13 mouse cellular contexts compared by ENCODE assay signal in genomic region chr16:96472361-96472760, GRCm38 (mm10). TPM values are rescaled to one million over a fixed set of nuclear protein-coding genes. Genes with fewer than 3 reads are reported as not detected.
DNase-seq lines count a peak whose midpoint lies in the region; ATAC-seq and TF ChIP-seq lines count a peak whose summit lies in the region.
"Had no signal": no experiment of that assay in that cellular context is flagged by ENCODE, and none has a peak within 500 bp of the region (broad histone marks: within the 10 kb centered on the region; RNA-seq: fewer than 3 reads in every experiment).

No protein-coding gene starts in this region.

- no peaks in the 10 kb centered on the region for H3K27me3 ChIP-seq in hindbrain, embryonic 12.5 days
- no peaks in the 10 kb centered on the region for H3K27me3 ChIP-seq in hindbrain, embryonic 10.5 days (ENCODE audit: insufficient read depth, poor library complexity, severe bottlenecking)
- H3K27me3 ChIP-seq in hindbrain, embryonic 16.5 days (replicated peaks; ENCODE audit: control insufficient read depth, insufficient read depth, low read length): no peaks in the 10 kb centered on the region
- H3K27me3 ChIP-seq in midbrain, embryonic 11.5 days (ENCODE audit: control insufficient read depth, insufficient read depth, low read length): no peaks in the 10 kb centered on the region

- no peaks in the 10 kb centered on the region for H3K9me3 ChIP-seq in hindbrain, embryonic 12.5 days (replicated peaks)
- no peaks in the 10 kb centered on the region for H3K9me3 ChIP-seq in hindbrain, embryonic 10.5 days
- H3K9me3 ChIP-seq in hindbrain, embryonic 16.5 days (ENCODE audit: control insufficient read depth, low read length): no peaks in the 10 kb centered on the region
- no peaks in the 10 kb centered on the region for H3K9me3 ChIP-seq in midbrain, embryonic 11.5 days (ENCODE audit: control insufficient read depth, low read length)
- H3K9me3 ChIP-seq: megakaryocyte, embryonic 14.5 days had no signal

- no peak for DNase-seq in hindbrain, embryonic 10.5 days (ENCODE audit: low spot score)
- peak; percentile 36 for DNase-seq in brain, embryonic 14.5 days (ENCODE audit: low read depth)
- no peak for DNase-seq in midbrain, embryonic 11.5 days (ENCODE audit: low spot score, missing footprints)
- DNase-seq in thymus, postnatal 0 days (ENCODE audit: low spot score): no peak
- DNase-seq in ovary, postnatal 10 days (ENCODE audit: low spot score): no peak
- no peak for DNase-seq in layer of hippocampus, adult 8-10 months (ENCODE audit: low spot score in 2 of 2)
- DNase-seq: gastrocnemius, postnatal 10 days; thymus, postnatal 25 days had no signal

- H3K27ac ChIP-seq in hindbrain, embryonic 12.5 days: peak overlapping the region; percentile 55
- no peak overlapping the region for H3K27ac ChIP-seq in hindbrain, embryonic 10.5 days
- H3K27ac ChIP-seq in hindbrain, embryonic 16.5 days (ENCODE audit: low read depth, low read length): peak overlapping the region; percentile 41
- no peak overlapping the region for H3K27ac ChIP-seq in midbrain, embryonic 11.5 days (ENCODE audit: low read depth, low read length)

- H3K4me1 ChIP-seq in hindbrain, embryonic 12.5 days: peaks cover 9% of the 10 kb centered on the region
- peaks cover 7% of the 10 kb centered on the region; the same call in 1 of the 2 replicates for H3K4me1 ChIP-seq in hindbrain, embryonic 10.5 days (replicated peaks)
- H3K4me1 ChIP-seq in hindbrain, embryonic 16.5 days (ENCODE audit: control insufficient read depth, insufficient read depth, low read depth, low read length): peaks cover 24% of the 10 kb centered on the region
- no peaks in the 10 kb centered on the region for H3K4me1 ChIP-seq in midbrain, embryonic 11.5 days (ENCODE audit: control insufficient read depth, insufficient read depth, low read length)

- H3K9ac ChIP-seq in hindbrain, embryonic 12.5 days: no peak overlapping the region
- peak overlapping the region; percentile 33; the same call in 1 of the 2 replicates for H3K9ac ChIP-seq in hindbrain, embryonic 16.5 days (ENCODE audit: low read depth, low read length)
- H3K9ac ChIP-seq in midbrain, embryonic 11.5 days (ENCODE audit: low read length): no peak overlapping the region

- H3K36me3 ChIP-seq in hindbrain, embryonic 12.5 days: no peaks in the 10 kb centered on the region
- H3K36me3 ChIP-seq in hindbrain, embryonic 10.5 days: no peaks in the 10 kb centered on the region
- no peaks in the 10 kb centered on the region for H3K36me3 ChIP-seq in hindbrain, embryonic 16.5 days (ENCODE audit: control insufficient read depth, insufficient read depth, low read length)
- no peaks in the 10 kb centered on the region for H3K36me3 ChIP-seq in midbrain, embryonic 11.5 days (ENCODE audit: control insufficient read depth, insufficient read depth, low read length)

- 41% methylated on average over 5 of the region's 5 CpGs for WGBS in hindbrain, embryonic 12.5 days
- 42% methylated on average over 5 of the region's 5 CpGs for WGBS in hindbrain, embryonic 10.5 days
- 37% methylated on average over 5 of the region's 5 CpGs for WGBS in hindbrain, embryonic 16.5 days
- 30% methylated on average over 5 of the region's 5 CpGs for WGBS in midbrain, embryonic 11.5 days

- H3K4me2 ChIP-seq in hindbrain, embryonic 12.5 days (replicated peaks): 0 out of 2 replicates have a peak overlapping the region, but pooled peaks have one; percentile 6
- H3K4me2 ChIP-seq in hindbrain, embryonic 16.5 days (ENCODE audit: low read length): peak overlapping the region; percentile 41
- H3K4me2 ChIP-seq in midbrain, embryonic 11.5 days: no peak overlapping the region

- no peak for TF ChIP-seq POLR2A in brain, embryonic 14.5 days (IDR thresholded peaks at IDR 0.05; ENCODE audit: borderline replicate concordance, extremely low read depth, insufficient read depth, insufficient read length, poor library complexity, severe bottlenecking)

- no peak for ATAC-seq in hindbrain, embryonic 12.5 days (ENCODE audit: low FRiP score)
- no peak for ATAC-seq in hindbrain, embryonic 16.5 days
- ATAC-seq in midbrain, embryonic 11.5 days (ENCODE audit: low FRiP score): 0 out of 2 replicates have a peak, but pooled peaks have one; percentile 33

- TF ChIP-seq CTCF in brain, embryonic 14.5 days (IDR thresholded peaks at IDR 0.05; ENCODE audit: borderline replicate concordance, extremely low read depth, insufficient read depth, insufficient read length): no peak

- H3K4me3 ChIP-seq in hindbrain, embryonic 12.5 days: no peak overlapping the region
- no peak overlapping the region for H3K4me3 ChIP-seq in hindbrain, embryonic 10.5 days
- peak overlapping the region; percentile 11; the same call in 1 of the 2 replicates for H3K4me3 ChIP-seq in hindbrain, embryonic 16.5 days (ENCODE audit: low read length)
- H3K4me3 ChIP-seq in midbrain, embryonic 11.5 days (ENCODE audit: low read depth, low read length): no peak overlapping the region
- H3K4me3 ChIP-seq: megakaryocyte, embryonic 14.5 days had no signal

RNA-seq across cellular contexts. Expression of gene Pcp4, which starts 5.0 kb away (rescaled TPM):
- polyA plus RNA-seq in hindbrain, embryonic 12.5 days (2016; fragmentation: Nextera tagmentation; extraction: Ambion mirVana): 97.1 and 116 TPM in 2 replicates
- polyA plus RNA-seq in hindbrain, embryonic 10.5 days (2016; fragmentation: Nextera tagmentation; extraction: Ambion mirVana): 6.5 and 35.1 TPM in 2 replicates
- 76.6 and 125 TPM in 2 replicates for polyA plus RNA-seq in brain, embryonic 14.5 days (2012; rRNA removed)
- polyA plus RNA-seq in hindbrain, embryonic 16.5 days (2015; fragmentation: Nextera tagmentation; extraction: Ambion mirVana): 418 and 494 TPM in 2 replicates
- 3.1 and 4.0 TPM in 2 replicates for polyA plus RNA-seq in midbrain, embryonic 11.5 days (2014; fragmentation: Nextera tagmentation; extraction: Ambion mirVana)
- 4.5 and 6.4 TPM in 2 replicates for polyA plus RNA-seq in thymus, postnatal 0 days (2015; fragmentation: Nextera tagmentation; extraction: Ambion mirVana)
- 100 to 1,000 TPM; 189 to 232 (median 208) TPM for total RNA-seq in layer of hippocampus, adult 8-10 months (2022)
- total RNA-seq: common myeloid progenitor, adult 5-6 weeks; ES-E14 had no signal

RNA-seq across cellular contexts. Expression of gene Itgb2l, which starts 28.9 kb away (rescaled TPM):
- not detected in 2 replicates for polyA plus RNA-seq in hindbrain, embryonic 12.5 days (2016; fragmentation: Nextera tagmentation; extraction: Ambion mirVana)
- polyA plus RNA-seq in hindbrain, embryonic 10.5 days (2016; fragmentation: Nextera tagmentation; extraction: Ambion mirVana): not detected in 2 replicates
- 0.05 and 0.08 TPM in 2 replicates for polyA plus RNA-seq in brain, embryonic 14.5 days (2012; rRNA removed)
- 0.09 and 0.11 TPM in 2 replicates for polyA plus RNA-seq in hindbrain, embryonic 16.5 days (2015; fragmentation: Nextera tagmentation; extraction: Ambion mirVana)
- not detected in 2 replicates for polyA plus RNA-seq in midbrain, embryonic 11.5 days (2014; fragmentation: Nextera tagmentation; extraction: Ambion mirVana)
- polyA plus RNA-seq in thymus, postnatal 0 days (2015; fragmentation: Nextera tagmentation; extraction: Ambion mirVana): 0.15 and 0.25 TPM in 2 replicates
- total RNA-seq in layer of hippocampus, adult 8-10 months (2022): not detected
- total RNA-seq: ES-E14 had no signal

Comparison
In these comparisons a context has a peak if more than half of its experiments do, and no peak if none do; other contexts are left out.
1. H3K27ac ChIP-seq: peak in hindbrain, embryonic 12.5 days (single experiment) and hindbrain, embryonic 16.5 days (single experiment); none in hindbrain, embryonic 10.5 days (single experiment) and midbrain, embryonic 11.5 days (single experiment).